Mouse (Mus musculus): ENCODE results near the gene Apc2. TPM values are rescaled to one million over a fixed set of nuclear protein-coding genes. Genes with fewer than 3 reads are reported as not detected.

Apc2 gene
- polyA plus RNA-seq, 1 experiment from 2014 or later = 1.6 TPM

- no peak overlapping the region for H3K9ac ChIP-seq (ENCODE audit: low read depth, low read length)
- WGBS = 60% methylated on average over 8 of the region's 8 CpGs
- ATAC-seq = peak; percentile 10; the same call in 1 of the 2 replicates
These were observed 7.1 kb upstream of the Apc2 start for GRCm38 (mm10) chr10:80288657-80289056.

GRCm38 (mm10) chr10:80292251-80293146, 3.3 kb upstream of the Apc2 start, which contains the start of gene Rps15:
TSS of gene Rps15 (plus strand) at chr10:80292453.
- TF ChIP-seq CTCF (IDR thresholded peaks at IDR 0.05; ENCODE audit: low read depth) = peak; percentile 90
- H3K4me1 ChIP-seq (replicated peaks; ENCODE audit: control insufficient read depth, insufficient read depth, low read length) = no peaks in the 10 kb centered on the region
- peaks cover 25% of the 10 kb centered on the region for H3K36me3 ChIP-seq (ENCODE audit: control insufficient read depth, insufficient read depth)
- H3K27me3 ChIP-seq (replicated peaks; ENCODE audit: control insufficient read depth, insufficient read depth, low read length) = no peaks in the 10 kb centered on the region; the same call in 1 of the 2 replicates
- under 1% methylated on average over 72 of the region's 72 CpGs for WGBS
- peak within 1 kb of the TSS; percentile 82 for H3K4me3 ChIP-seq (ENCODE audit: low read depth, low read length)
- ATAC-seq = peak; percentile 75
- H3K4me2 ChIP-seq (replicated peaks; ENCODE audit: low read depth) = peak within 1 kb of the TSS; percentile 83
- H3K9ac ChIP-seq (ENCODE audit: low read depth, low read length) = peak within 1 kb of the TSS; percentile 93
- no peaks in the 10 kb centered on the region for H3K9me3 ChIP-seq (ENCODE audit: control insufficient read depth)
- H3K27ac ChIP-seq (ENCODE audit: low read depth, low read length) = peak within 1 kb of the TSS; percentile 86

More at GRCm38 (mm10) chr10:80288657-80289056, 7.1 kb upstream of the Apc2 start:
- Histone ChIP-seq H3K4me2 (replicated peaks; ENCODE audit: low read depth) (no peak overlapping the region), H3K4me3 (ENCODE audit: low read depth, low read length) (no peak overlapping the region), H3K27ac (ENCODE audit: low read depth, low read length) (peak overlapping the region; percentile 74), H3K27me3 (replicated peaks; ENCODE audit: control insufficient read depth, insufficient read depth, low read length) (no peaks in the 10 kb centered on the region), H3K9me3 (ENCODE audit: control insufficient read depth) (no peaks in the 10 kb centered on the region), H3K4me1 (replicated peaks; ENCODE audit: control insufficient read depth, insufficient read depth, low read length) (no peaks in the 10 kb centered on the region), H3K36me3 (ENCODE audit: control insufficient read depth, insufficient read depth) (peaks cover 47% of the 10 kb centered on the region)
- TF ChIP-seq CTCF (IDR thresholded peaks at IDR 0.05; ENCODE audit: low read depth) = peak; percentile 68

GRCm38 (mm10) chr10:80293325-80293724, 2.5 kb upstream of the Apc2 start:
- Histone ChIP-seq H3K4me3 (ENCODE audit: low read depth, low read length) (peak overlapping the region; percentile 82), H3K36me3 (ENCODE audit: control insufficient read depth, insufficient read depth) (peaks cover 23% of the 10 kb centered on the region; the same call in 1 of the 2 replicates), H3K9ac (ENCODE audit: low read depth, low read length) (peak overlapping the region; percentile 93), H3K27me3 (replicated peaks; ENCODE audit: control insufficient read depth, insufficient read depth, low read length) (peaks cover 4% of the 10 kb centered on the region; the same call in 1 of the 2 replicates), H3K9me3 (ENCODE audit: control insufficient read depth) (no peaks in the 10 kb centered on the region), H3K4me1 (replicated peaks; ENCODE audit: control insufficient read depth, insufficient read depth, low read length) (no peaks in the 10 kb centered on the region), H3K27ac (ENCODE audit: low read depth, low read length) (0 out of 2 replicates have a peak overlapping the region, but pooled peaks have one; percentile 86), H3K4me2 (replicated peaks; ENCODE audit: low read depth) (peak overlapping the region; percentile 83)
- WGBS = 14% methylated on average over 14 of the region's 14 CpGs
- TF ChIP-seq CTCF (IDR thresholded peaks at IDR 0.05; ENCODE audit: low read depth) = 0 out of 2 replicates have a peak, but pooled peaks have one; percentile 30
- ATAC-seq = no peak

- 72% methylated on average over 4 of the region's 4 CpGs for WGBS
- Histone ChIP-seq H3K4me2 (replicated peaks; ENCODE audit: low read depth) (no peak overlapping the region), H3K9ac (ENCODE audit: low read depth, low read length) (no peak overlapping the region), H3K4me3 (ENCODE audit: low read depth, low read length) (no peak overlapping the region), H3K27me3 (replicated peaks; ENCODE audit: control insufficient read depth, insufficient read depth, low read length) (peaks cover 14% of the 10 kb centered on the region), H3K36me3 (ENCODE audit: control insufficient read depth, insufficient read depth) (peaks cover 20% of the 10 kb centered on the region; the same call in 1 of the 2 replicates), H3K4me1 (replicated peaks; ENCODE audit: control insufficient read depth, insufficient read depth, low read length) (no peaks in the 10 kb centered on the region), H3K9me3 (ENCODE audit: control insufficient read depth) (no peaks in the 10 kb centered on the region), H3K27ac (ENCODE audit: low read depth, low read length) (no peak overlapping the region)
- no peak for ATAC-seq
- TF ChIP-seq CTCF (IDR thresholded peaks at IDR 0.05; ENCODE audit: low read depth) = no peak
These were observed 1.5 kb upstream of the Apc2 start for GRCm38 (mm10) chr10:80294311-80294710.

- no peak for TF ChIP-seq CTCF (IDR thresholded peaks at IDR 0.05; ENCODE audit: low read depth)
- Histone ChIP-seq H3K4me2 (replicated peaks; ENCODE audit: low read depth) (no peak overlapping the region), H3K9me3 (ENCODE audit: control insufficient read depth) (no peaks in the 10 kb centered on the region), H3K4me1 (replicated peaks; ENCODE audit: control insufficient read depth, insufficient read depth, low read length) (no peaks in the 10 kb centered on the region), H3K27me3 (replicated peaks; ENCODE audit: control insufficient read depth, insufficient read depth, low read length) (peaks cover 20% of the 10 kb centered on the region), H3K9ac (ENCODE audit: low read depth, low read length) (0 out of 2 replicates have a peak overlapping the region, but pooled peaks have one; percentile 22), H3K27ac (ENCODE audit: low read depth, low read length) (no peak overlapping the region), H3K36me3 (ENCODE audit: control insufficient read depth, insufficient read depth) (peaks cover 17% of the 10 kb centered on the region; the same call in 1 of the 2 replicates), H3K4me3 (ENCODE audit: low read depth, low read length) (no peak overlapping the region)
- no peak for ATAC-seq
- WGBS = 33% methylated on average over 7 of the region's 7 CpGs
These were observed 931 bp upstream of the Apc2 start for GRCm38 (mm10) chr10:80294788-80295303.

GRCm38 (mm10) chr10:80296824-80297223, 1.0 kb downstream of the Apc2 start:
- Histone ChIP-seq H3K36me3 (ENCODE audit: control insufficient read depth, insufficient read depth) (peaks cover 17% of the 10 kb centered on the region; the same call in 1 of the 2 replicates), H3K4me2 (replicated peaks; ENCODE audit: low read depth) (peak overlapping the region; percentile 13; the same call in 1 of the 2 replicates), H3K27ac (ENCODE audit: low read depth, low read length) (no peak overlapping the region), H3K9ac (ENCODE audit: low read depth, low read length) (no peak overlapping the region), H3K4me3 (ENCODE audit: low read depth, low read length) (no peak overlapping the region), H3K27me3 (replicated peaks; ENCODE audit: control insufficient read depth, insufficient read depth, low read length) (peaks cover 39% of the 10 kb centered on the region), H3K4me1 (replicated peaks; ENCODE audit: control insufficient read depth, insufficient read depth, low read length) (no peaks in the 10 kb centered on the region), H3K9me3 (ENCODE audit: control insufficient read depth) (no peaks in the 10 kb centered on the region)
- WGBS = 84% methylated on average over 5 of the region's 5 CpGs
- ATAC-seq = no peak
- no peak for TF ChIP-seq CTCF (IDR thresholded peaks at IDR 0.05; ENCODE audit: low read depth)

Measured in intestine, postnatal 0 days (tissue).